ENCODE assay signal across 10 mouse cellular contexts in the genomic region with DNA sequence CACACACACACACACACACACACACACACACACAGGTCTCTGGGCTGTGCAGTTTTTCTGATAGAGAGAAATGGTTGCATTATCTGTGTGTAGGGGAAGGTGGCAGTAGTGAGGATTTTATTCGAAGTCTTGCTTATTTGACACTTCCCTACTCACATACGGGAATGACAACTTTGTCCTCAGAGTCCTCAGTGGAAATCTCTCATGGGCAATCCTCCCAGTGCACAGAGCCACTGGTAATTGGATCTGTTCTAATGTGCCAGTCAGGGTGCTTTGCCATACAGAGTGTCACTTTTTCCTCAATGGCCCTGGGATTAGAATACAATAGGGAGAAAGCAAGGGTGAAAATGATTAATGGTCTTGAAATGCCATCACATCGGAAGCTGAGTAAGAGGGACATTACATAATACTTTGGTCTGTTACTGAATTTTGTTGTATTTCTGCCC.
A peak's percentile ranks its signal among the peaks of the same experiment; 100 is the strongest.
DNase-seq lines count a peak whose midpoint lies in the region; ATAC-seq and TF ChIP-seq lines count a peak whose summit lies in the region.
"Had no signal": no experiment of that assay in that cellular context is flagged by ENCODE, and none has a peak within 500 bp of the region (broad histone marks: within the 10 kb centered on the region; RNA-seq: fewer than 3 reads in every experiment).

No protein-coding gene starts in this region.

- H3K4me1 ChIP-seq in heart, embryonic 11.5 days (ENCODE audit: control insufficient read depth, insufficient read depth, low read length), result no peaks in the 10 kb centered on the region
- H3K4me1 ChIP-seq in E14TG2a.4 (replicated peaks; ENCODE audit: low read depth, low read length), result peaks cover 15% of the 10 kb centered on the region

- no peak overlapping the region for H3K27ac ChIP-seq in heart, embryonic 11.5 days (ENCODE audit: low read depth, low read length)
- H3K27ac ChIP-seq: stomach, embryonic 15.5 days had no signal

- ATAC-seq in heart, embryonic 11.5 days (replicated peaks; ENCODE audit: insufficient number of reproducible peaks, low FRiP score, low TSS enrichment), result no peak
- ATAC-seq in hematopoietic stem cell, adult 5-6 weeks (replicated peaks in 1 of 2; ENCODE audit: insufficient read depth in 1 of 2, low FRiP score in 2 of 2, low TSS enrichment in 1 of 2, low read depth in 1 of 2, poor library complexity in 2 of 2, severe bottlenecking in 2 of 2), result peak; percentile 42 to 65; a peak in 2 of 4 replicates
- ATAC-seq in erythroblast, adult 5-6 weeks (replicated peaks; ENCODE audit: low FRiP score, poor library complexity, severe bottlenecking), result no peak

- no peak overlapping the region for H3K9ac ChIP-seq in heart, embryonic 11.5 days (ENCODE audit: low read depth, low read length)
- H3K9ac ChIP-seq: stomach, embryonic 15.5 days had no signal

- no peaks in the 10 kb centered on the region for H3K36me3 ChIP-seq in heart, embryonic 11.5 days (ENCODE audit: control insufficient read depth, insufficient read depth, low read length)
- no peaks in the 10 kb centered on the region for H3K36me3 ChIP-seq in E14TG2a.4 (ENCODE audit: insufficient read depth, low read length)
- H3K36me3 ChIP-seq: stomach, embryonic 15.5 days had no signal

- H3K9me3 ChIP-seq in heart, embryonic 11.5 days (replicated peaks; ENCODE audit: control insufficient read depth, low read length), result no peaks in the 10 kb centered on the region; the same call in 1 of the 2 replicates
- no peaks in the 10 kb centered on the region for H3K9me3 ChIP-seq in E14TG2a.4 (ENCODE audit: low read length)
- H3K9me3 ChIP-seq: stomach, embryonic 15.5 days had no signal

- H3K4me3 ChIP-seq in heart, embryonic 11.5 days (ENCODE audit: low read depth, low read length), result no peak overlapping the region
- no peak overlapping the region for H3K4me3 ChIP-seq in E14TG2a.4 (replicated peaks; ENCODE audit: low read length)
- H3K4me3 ChIP-seq: stomach, embryonic 15.5 days had no signal

- 57% methylated on average over 3 of the region's 3 CpGs for WGBS in heart, embryonic 11.5 days (ENCODE audit: insufficient replicate concordance)

- TF ChIP-seq CTCF in E14TG2a.4 (conservative IDR thresholded peaks at IDR 0.05; ENCODE audit: low read length), result peak; percentile 12; the same call in 1 of the 2 replicates

- no peaks in the 10 kb centered on the region for H3K27me3 ChIP-seq in heart, embryonic 11.5 days (ENCODE audit: control insufficient read depth, insufficient read depth, low read length)
- H3K27me3 ChIP-seq in E14TG2a.4 (ENCODE audit: insufficient read depth, low read length), result no peaks in the 10 kb centered on the region
- H3K27me3 ChIP-seq: stomach, embryonic 15.5 days had no signal

- no peak overlapping the region for H3K4me2 ChIP-seq in heart, embryonic 11.5 days
- H3K4me2 ChIP-seq: stomach, embryonic 15.5 days had no signal

- peak; percentile 30 to 53 for DNase-seq in heart, adult 18-20 months
- DNase-seq in 3134 (ENCODE audit: extremely low read depth, insufficient read length, low spot score), result peak; percentile 34
- DNase-seq in urinary bladder, postnatal 10 days (ENCODE audit: low spot score), result no peak
- no peak for DNase-seq in yolk sac, embryonic 10.5 days (ENCODE audit: low spot score)
- DNase-seq: gastrocnemius, postnatal 10 days had no signal

Comparison
In these comparisons a context has a peak if more than half of its experiments do, and no peak if none do; other contexts are left out.
1. DNase-seq: peak in heart, adult 18-20 months (2 of 2) and 3134 (single experiment); none in urinary bladder, postnatal 10 days (single experiment) and yolk sac, embryonic 10.5 days (single experiment).
2. ATAC-seq: peak in hematopoietic stem cell, adult 5-6 weeks (2 of 2); none in heart, embryonic 11.5 days (single experiment) and erythroblast, adult 5-6 weeks (single experiment).